Mouse (Mus musculus): ENCODE results near the gene Gpr155.

DNA sequence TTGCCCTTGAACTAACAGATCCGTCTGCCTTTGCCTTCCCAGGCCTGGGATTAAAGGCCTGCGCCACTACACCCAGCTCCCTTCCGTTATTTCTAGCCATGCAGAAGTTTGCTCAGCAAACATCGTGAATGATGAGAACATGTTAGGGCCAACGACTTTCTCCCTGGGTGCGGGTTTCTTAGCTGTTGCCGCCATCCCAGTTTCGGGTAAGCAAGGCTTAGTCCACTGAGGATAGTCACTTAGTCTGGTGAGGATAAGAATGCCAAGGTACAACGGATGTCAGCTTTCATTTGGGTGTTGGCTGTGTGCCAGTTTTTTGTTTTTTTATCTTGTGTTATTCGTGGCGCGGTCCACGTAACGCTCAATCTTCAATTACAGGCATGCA lies 73.3 kb downstream of the Gpr155 start:
- TF ChIP-seq POLR2A (IDR thresholded peaks at IDR 0.05; ENCODE audit: borderline replicate concordance, low read depth, low read length): no peak
- TF ChIP-seq CTCF (IDR thresholded peaks at IDR 0.05; ENCODE audit: low read depth, low read length): no peak

Measured in bone marrow macrophage, adult 2 months (primary cell).